In genomic region chr4:107889731-107890432, GRCm38 (mm10) we compare ENCODE assay signal across 8 mouse cellular contexts. TPM values are rescaled to one million over a fixed set of nuclear protein-coding genes. Genes with fewer than 3 reads are reported as not detected.
DNase-seq lines count a peak whose midpoint lies in the region; ATAC-seq lines count a peak whose summit lies in the region.

Gene 0610037L13Rik, plus strand, starts transcription at chr4:107889813.

- peak; percentile 96 for ATAC-seq in inflammation-experienced regulatory T-cells, adult 6 months
- peak; percentile 96 for ATAC-seq in megakaryocyte-erythroid progenitor cell, adult 5-6 weeks (replicated peaks; ENCODE audit: low FRiP score, low TSS enrichment, poor library complexity, severe bottlenecking)

- intact Hi-C loops in gastrocnemius, postnatal 14 days (cut with DNase I; ENCODE audit: low total_unique reads) = no loop called here
- intact Hi-C loops in left cerebral cortex, postnatal 10 days (cut with DNase I) = no loop called here

- peak; percentile 97 for DNase-seq in adrenal gland, adult (ENCODE audit: inconsistent age in 2 of 2, low spot score in 1 of 2)
- DNase-seq in embryo, embryonic 10.5 days (ENCODE audit: low spot score) = peak; percentile 97
- DNase-seq in gastrocnemius, postnatal 14 days = peak; percentile 92
- peak; percentile 94 to 95 for DNase-seq in left cerebral cortex, postnatal 10 days (ENCODE audit: extremely low spot score in 1 of 2, low spot score in 2 of 2)
- peak; percentile 94 for DNase-seq in right cerebral cortex, postnatal 25 days
- DNase-seq in urinary bladder, postnatal 4 days (ENCODE audit: low spot score in 2 of 2) = peak; percentile 89 to 93

RNA-seq across cellular contexts. Expression of gene 0610037L13Rik, which starts in this region (rescaled TPM):
- total RNA-seq in gastrocnemius, postnatal 14 days (2021) = 10 to 100 TPM; 52.8 to 60.5 TPM
- 10 to 100 TPM; 37.6 to 66.3 (median 55.8) TPM for polyA plus RNA-seq in inflammation-experienced regulatory T-cells, adult 6 months (2017; shearing (Covaris generic))
- total RNA-seq in left cerebral cortex, postnatal 10 days (2021) = 10 to 100 TPM; 63.3 to 67.7 TPM
- 51.1 and 53.5 TPM in 2 replicates for total RNA-seq in megakaryocyte-erythroid progenitor cell, adult 5-6 weeks (2014; fragmentation: Nextera tagmentation)
- 49.8 and 60.8 TPM in 2 replicates for total RNA-seq in megakaryocyte-erythroid progenitor cell, adult 5-6 weeks (2017)

Comparison
In these comparisons a context has a peak if more than half of its experiments do, and no peak if none do; other contexts are left out.
1. Peak in every context shown above with its lines: DNase-seq and ATAC-seq.